Mouse (Mus musculus): Measurements from ENCODE around the gene Gnas.

DNA sequence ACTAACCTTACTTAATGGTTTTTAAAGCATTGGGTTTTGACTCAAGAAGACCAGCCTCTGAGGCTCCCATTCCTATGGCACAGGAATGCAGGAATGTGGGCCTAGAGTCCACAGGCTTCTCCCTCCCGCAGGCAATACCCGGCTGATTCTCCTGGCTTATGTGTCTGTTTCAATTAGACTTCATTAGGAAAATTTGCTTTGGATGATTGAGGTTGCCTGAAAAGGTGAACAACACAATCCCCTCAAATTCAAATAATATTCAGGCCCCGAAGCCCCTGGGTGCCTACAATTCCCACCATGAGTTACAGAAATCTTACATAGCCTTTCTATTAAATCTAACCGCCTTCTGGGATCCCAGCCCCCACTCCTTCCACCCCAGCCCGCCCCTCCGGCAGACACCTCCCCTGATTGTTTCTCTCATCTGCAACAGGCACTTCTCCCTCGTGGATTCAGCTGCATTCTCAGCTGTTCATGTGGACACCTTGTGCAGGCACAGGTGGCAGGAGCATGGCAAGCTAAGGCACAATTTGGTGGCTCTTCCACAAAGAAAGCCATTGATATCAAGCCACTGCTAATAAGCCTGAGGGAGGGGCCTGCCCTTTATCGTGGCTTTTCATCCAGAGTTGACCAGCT lies 7.0 kb downstream of the Gnas start:
- TF ChIP-seq POLR2A (IDR thresholded peaks at IDR 0.05; ENCODE audit: borderline replicate concordance, control insufficient read depth, low read depth, low read length) (no peak), CTCF (IDR thresholded peaks at IDR 0.05; ENCODE audit: control insufficient read depth, insufficient read depth, low read length) (no peak)
